Mouse (Mus musculus) natural killer cell, adult 2 months (primary cell): ENCODE data around the gene Scamp3.
"Not testable (repeated sequence)": the region's sequence is repeated elsewhere in the genome, so short reads cannot be mapped to it uniquely, and the experiment has no call there.

ENCODE experiments used
- DNase-seq, 2 experiments: peaks; one replicate each; pipeline ENCODE4 v3.0.0; 2022; ENCODE audit warnings: low spot score in 2 of 2

Scamp3 gene

GRCm38 (mm10) chr3:89195979-89196877 lies 19.0 kb downstream of the Scamp3 start:
- peak; percentile 87 to 91 for DNase-seq

DNA sequence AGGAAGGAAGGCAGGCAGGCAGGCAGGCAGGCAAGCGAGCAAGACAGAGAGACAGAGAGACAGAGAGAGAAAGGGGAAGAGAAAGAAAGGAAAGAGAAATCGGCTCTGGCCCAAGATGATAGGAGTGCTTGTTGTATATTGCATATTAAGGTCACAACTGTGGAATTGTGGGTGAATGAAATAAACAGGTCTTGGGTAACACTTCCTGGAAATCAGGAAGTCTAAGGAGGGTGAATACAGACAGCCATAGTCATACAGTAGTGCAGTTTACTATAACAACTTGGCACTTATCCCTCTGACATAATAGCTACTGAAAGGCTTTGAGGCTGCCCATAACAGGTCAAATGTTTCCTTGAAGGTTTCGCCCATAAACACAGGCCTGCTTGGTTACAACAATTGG lies 22.6 kb downstream of the Scamp3 start:
- no peak for DNase-seq

DNA sequence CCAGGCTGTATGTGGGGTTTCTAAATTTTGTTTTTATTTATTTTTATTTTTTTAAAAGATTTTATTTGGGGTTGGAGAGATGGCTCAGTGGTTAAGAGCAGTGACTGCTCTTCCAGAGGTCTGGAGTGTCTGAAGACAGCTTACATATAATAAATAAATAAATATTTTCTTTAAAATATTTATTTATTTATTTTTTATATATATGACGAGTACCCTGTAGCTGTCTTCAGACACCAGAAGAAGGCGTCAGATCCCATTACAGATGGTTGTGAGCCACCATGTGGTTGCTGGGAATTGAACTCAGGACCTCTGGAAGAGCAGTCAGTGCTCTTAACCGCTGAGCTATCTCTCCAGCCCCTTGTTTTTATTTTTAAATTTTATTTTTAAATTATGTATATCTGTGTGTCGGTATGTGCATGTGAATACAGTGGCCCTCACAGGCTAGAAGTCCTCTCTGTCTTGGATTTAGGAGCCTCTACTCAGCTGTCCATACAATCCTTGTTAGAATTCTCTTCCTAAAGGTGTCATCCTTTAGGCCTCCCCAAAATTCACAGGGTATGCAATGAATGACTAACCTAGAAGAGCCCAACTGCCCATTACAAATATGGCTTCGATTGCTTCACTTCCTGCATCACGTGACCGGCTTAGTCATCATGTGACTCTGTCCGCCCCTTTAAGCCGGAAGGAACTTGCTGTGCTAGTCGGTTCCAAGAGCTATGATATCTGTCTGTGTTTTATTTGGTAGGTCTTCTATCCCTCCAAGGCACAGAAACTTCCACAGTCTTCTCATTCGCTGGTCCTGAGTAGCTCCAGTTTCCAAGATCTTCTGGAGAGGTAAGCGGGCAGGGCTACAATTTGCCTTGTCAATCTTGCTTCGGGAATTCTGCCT lies 25.2 kb downstream of the Scamp3 start, which contains the start of gene Gba:
TSS of gene Gba (plus strand) at position 676 of the 889 bp plus-strand sequence.
- peak; percentile 84 to 87 for DNase-seq

DNA sequence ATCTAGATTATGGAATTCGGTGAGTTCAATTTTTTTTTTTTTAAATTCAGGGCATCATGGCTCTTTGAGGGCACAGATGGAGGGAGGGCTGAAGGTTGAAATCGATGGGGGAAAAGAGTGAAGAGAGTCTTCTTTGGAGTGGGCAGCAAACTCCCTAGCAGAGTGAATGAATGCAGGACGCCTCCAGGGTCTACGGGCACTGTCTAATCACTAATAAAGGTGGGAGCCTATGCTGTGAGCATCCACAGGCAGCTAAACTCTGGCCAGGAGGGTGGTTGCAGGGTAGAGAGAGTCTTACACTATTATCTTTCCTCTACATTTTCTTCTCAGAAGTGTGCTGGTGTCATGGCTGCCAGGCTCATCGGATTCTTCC lies 25.9 kb downstream of the Scamp3 start:
- no peak for DNase-seq

DNA sequence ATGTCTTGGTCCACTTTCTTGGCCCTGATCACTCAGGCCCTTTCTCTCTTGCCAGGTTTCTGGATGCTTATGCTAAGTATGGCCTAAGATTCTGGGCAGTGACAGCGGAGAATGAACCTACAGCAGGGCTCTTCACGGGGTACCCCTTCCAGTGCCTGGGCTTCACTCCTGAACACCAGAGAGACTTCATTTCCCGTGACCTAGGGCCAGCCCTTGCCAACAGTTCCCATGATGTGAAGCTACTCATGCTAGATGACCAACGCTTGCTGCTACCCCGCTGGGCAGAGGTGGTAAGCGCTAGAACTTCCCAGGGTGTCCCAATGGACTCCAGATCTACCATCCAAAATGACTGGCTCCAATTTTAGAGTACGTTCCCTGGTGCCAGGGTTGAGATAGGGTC lies 28.8 kb downstream of the Scamp3 start:
- DNase-seq = no peak

DNA sequence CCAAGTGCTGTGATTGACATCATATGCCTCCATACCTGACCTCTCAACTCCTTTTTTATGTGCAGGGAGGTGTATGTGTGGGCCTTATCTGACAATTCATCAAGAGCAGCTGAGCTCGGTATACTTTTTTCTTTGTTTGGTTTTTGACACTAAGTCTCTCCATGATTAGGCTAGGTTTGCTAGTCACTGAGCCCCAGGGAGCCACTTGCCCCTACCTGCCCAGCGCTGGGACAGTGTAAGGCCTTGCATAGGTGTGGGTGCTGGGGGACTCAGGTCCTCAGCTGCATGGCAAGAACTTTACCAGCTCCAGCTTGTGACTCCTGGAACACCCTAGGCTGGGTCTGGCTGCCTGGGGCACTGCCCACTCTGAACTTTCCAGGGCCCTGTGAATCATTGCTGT lies 29.4 kb downstream of the Scamp3 start:
- no peak for DNase-seq

- no peak for DNase-seq
Measured at GRCm38 (mm10) chr3:89208075-89208657, 30.9 kb downstream of the Scamp3 start.

- DNase-seq = no peak
Measured at GRCm38 (mm10) chr3:89208736-89209135, 31.5 kb downstream of the Scamp3 start.

DNA sequence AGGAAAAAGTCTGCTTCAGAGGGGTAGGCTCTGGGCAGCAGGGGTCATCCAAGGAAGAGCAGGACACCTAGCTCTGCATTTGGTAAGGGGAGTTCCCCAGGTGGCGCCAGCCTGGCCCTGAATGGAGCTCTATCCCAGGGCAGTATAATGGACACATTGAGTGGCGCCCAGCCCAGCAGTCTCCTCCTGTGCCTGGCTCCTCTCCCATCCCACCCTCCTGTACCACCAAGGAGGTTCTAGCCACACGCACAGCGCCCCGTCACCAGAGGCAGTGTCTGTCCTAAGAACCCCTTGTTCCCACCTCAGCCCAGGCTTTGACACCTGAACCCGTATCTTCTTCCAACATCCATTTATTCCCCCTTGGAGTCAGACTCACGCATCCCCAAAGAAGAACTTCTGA lies 32.5 kb downstream of the Scamp3 start:
- DNase-seq = no peak

DNA sequence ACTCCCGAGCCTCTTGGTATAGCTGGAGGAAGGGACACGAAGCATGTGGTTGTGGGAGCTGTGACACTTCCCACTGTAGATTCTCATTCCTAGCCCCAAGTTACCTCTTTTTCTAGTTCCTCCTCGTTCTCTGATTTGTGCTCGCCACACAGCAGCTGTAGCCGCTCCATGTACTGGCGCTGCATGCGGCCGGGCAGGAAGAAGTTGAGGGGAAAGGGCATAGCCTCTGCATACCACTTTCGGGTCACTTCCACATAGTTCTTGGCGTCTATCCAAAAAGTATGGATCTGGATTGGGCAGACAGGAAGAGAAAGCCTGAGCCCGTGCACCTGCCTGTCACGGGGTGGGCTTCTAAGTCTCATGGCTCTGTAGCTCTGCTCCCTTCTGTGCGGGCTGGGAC lies 32.9 kb downstream of the Scamp3 start:
- no peak for DNase-seq

- no peak for DNase-seq
Measured at GRCm38 (mm10) chr3:89210731-89211130, 33.5 kb downstream of the Scamp3 start.

DNA sequence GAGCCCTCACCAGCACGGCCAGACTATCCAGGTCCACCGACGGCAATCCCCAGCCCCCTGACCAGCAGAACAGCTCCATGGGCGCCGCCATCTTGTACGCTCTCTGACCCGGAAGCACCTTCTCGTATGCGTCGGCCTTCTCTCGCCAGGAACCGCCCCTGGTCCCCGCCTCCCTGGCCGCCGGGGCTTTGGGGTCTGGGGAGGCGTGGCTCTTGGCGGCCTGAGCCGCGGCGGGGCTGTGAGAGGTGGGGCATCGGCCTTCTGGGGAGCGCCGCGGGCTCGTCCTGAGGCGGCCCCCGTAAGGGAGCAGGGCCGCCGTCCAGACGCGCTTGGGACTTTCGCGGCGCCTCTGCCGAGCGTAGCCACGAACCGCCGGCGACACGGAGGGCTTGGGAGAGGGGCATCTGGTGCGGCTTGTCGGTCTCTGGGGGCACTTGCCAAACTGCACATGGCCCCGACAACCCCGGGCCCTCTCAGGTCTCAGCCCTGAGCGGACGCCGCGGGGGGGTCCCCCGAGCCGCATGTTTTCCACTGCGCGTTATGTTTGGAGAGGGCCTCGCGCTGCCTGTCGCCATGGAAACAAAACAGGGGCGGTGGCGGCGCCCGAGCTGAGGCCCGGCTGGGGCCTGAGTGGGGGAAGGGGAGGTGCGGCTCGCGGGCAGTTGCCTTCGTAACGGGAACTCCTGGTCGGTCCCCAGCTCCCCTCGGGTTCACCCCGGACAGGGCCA lies 36.7 kb downstream of the Scamp3 start:
- DNase-seq = peak; percentile 93 to 94

GRCm38 (mm10) chr3:89214681-89215411 lies 37.6 kb downstream of the Scamp3 start, which contains the start of gene Thbs3:
Thbs3 (plus strand) TSS chr3:89215180.
- DNase-seq = no peak

DNA sequence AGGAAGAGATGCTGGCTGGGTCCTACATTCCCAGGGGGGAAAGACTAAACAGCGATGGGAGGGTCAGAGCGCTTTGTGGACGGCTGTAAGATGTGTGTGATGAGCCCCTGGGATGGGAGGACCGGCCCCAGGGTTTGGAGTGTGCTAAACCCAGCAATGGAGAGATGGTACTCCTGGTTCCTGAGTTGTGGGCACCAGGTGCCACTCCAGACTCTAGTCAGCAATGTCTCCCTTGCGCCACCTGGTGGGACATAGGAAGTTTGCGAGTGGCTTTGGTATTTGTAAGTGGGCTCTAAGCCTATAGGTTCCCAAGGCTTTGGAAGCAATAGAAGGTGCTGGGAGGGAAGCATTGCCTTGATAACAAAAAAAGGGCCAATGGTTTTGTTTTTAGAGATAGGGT lies 38.6 kb downstream of the Scamp3 start:
- peak; percentile 75 to 86 for DNase-seq

- DNase-seq = not testable (repeated sequence)
Measured at GRCm38 (mm10) chr3:89216407-89216806, 39.1 kb downstream of the Scamp3 start.

DNA sequence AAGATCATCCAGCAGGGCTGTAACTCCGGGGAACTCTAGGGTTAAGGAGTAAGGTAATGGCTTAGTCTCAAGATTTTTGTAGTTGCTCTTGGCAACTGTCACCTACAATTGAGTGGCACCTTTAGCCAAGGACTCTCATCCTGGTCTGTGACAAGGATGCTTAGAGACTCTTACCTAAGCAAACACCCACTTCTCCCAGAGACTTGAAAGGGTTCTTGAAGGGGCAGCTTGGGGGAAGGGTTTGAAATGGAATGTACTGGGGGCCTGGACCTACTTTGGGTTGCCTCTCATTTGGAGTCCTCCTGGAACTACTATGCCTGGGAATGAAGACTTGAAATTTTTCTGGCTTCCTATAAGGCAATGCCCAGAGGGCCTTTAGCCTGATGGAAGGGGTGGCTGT lies 41.0 kb downstream of the Scamp3 start:
- DNase-seq = no peak

DNA sequence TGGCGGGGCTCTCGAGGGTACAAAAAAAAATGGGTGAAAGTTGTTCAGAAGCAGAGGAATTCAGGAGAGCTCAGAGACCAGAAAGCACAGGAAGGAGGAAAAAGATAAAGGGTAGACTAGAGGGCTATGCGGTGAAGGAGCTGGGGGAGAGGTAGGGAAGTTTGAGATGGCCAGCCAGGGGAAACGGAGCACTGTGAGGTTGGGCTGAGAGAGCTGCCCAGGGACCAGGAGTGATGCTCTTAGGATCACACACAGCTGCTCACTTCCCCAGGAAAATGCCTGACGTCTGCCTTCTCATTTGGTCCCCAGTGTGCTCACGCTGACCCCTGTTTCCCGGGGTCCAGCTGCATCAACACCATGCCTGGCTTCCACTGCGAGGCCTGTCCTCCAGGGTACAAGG lies 42.3 kb downstream of the Scamp3 start:
- no peak for DNase-seq

- no peak for DNase-seq
Measured at GRCm38 (mm10) chr3:89221167-89221566, 43.9 kb downstream of the Scamp3 start.

DNA sequence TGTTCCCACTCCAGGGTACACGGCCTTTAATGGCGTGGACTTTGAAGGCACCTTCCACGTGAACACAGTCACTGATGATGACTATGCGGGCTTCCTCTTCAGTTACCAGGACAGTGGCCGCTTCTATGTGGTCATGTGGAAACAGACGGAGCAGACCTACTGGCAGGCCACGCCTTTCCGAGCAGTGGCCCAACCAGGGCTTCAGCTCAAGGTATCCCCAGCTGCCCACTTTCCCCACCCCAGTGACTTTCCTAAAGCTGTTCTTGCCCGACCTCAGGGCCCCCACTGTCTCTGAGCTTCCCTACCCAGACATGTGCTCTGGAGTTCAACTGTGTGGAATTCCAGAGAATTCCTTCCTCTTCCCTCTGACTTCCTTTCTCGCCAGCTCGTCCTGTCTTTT lies 47.5 kb downstream of the Scamp3 start:
- DNase-seq = no peak

DNA sequence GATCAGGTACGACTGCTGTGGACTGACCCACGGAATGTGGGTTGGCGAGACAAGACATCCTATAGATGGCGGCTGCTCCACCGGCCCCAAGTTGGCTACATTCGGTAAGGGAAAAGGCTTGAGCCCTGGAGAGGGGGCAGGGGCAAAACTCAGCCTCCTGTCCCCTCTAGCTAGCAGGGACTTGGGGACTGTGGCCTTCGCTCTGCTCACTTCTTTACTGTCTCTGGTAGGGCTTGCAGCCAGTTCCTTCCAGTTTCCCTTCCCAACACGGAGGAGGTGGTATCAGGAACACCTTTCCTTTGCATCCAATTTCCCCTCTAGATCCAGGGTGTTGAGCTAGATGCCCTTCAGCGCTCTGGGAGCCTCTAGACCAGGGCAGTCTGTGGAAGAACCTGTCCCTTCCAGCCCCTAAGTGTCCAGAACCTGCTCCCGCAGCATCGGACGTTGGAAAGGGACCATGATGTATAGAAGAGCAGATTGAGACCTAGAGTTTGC lies 48.1 kb downstream of the Scamp3 start:
- no peak for DNase-seq

DNA sequence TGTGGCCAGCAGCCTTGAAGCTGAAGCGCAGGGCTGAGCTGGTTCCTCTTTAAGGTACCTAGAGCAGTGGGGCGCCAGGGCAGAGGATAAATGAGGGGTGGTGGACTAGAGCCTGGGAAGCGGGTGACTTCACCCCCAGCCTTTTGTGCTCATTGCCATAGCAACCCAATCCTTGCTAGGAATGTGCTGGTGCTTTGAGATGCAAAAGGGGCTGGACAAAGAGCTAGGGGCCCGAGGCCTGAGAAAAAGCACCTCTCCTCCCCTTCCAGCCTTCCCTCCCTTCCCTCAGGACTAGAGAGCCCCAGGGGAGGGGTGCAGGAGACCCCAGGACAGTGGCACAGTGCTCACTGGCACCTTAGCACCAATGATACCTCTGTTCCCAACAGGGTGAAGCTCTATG lies 48.6 kb downstream of the Scamp3 start:
- DNase-seq = no peak
